Mouse (Mus musculus): ENCODE data around the gene Gpr146. TPM values are rescaled to one million over a fixed set of nuclear protein-coding genes. Genes with fewer than 3 reads are reported as not detected.
A peak's percentile ranks its signal among the peaks of the same experiment; 100 is the strongest.

The Gpr146 gene
- polyA plus RNA-seq, 1 experiment from 2014 or later, result 22.7 TPM

- DNase-seq (ENCODE audit: low spot score) (no peak), ATAC-seq (no peak)
- no peak overlapping the region for H3K4me3 ChIP-seq (ENCODE audit: low read depth, low read length)
- H3K27me3 ChIP-seq (replicated peaks; ENCODE audit: insufficient read depth, low read length), result no peaks in the 10 kb centered on the region
- H3K9me3 ChIP-seq (ENCODE audit: low read length), result no peaks in the 10 kb centered on the region
- peaks cover 1% of the 10 kb centered on the region; the same call in 1 of the 2 replicates for H3K4me1 ChIP-seq (ENCODE audit: insufficient read depth, low read depth, low read length)
- H3K9ac ChIP-seq (replicated peaks; ENCODE audit: low read depth), result no peak overlapping the region
- no peaks in the 10 kb centered on the region for H3K36me3 ChIP-seq (ENCODE audit: insufficient read depth, low read length)
- TF ChIP-seq CTCF (IDR thresholded peaks at IDR 0.05), result no peak
- no peak for TF ChIP-seq EP300 (IDR thresholded peaks at IDR 0.05)
- H3K4me2 ChIP-seq (replicated peaks; ENCODE audit: low read depth, low read length), result no peak overlapping the region
- no peak overlapping the region for H3K27ac ChIP-seq (ENCODE audit: low read length)
- WGBS, result 91% methylated on average over 4 of the region's 4 CpGs
Observed at GRCm38 (mm10) chr5:139413545-139413944, 36.0 kb downstream of the Gpr146 start.

- H3K4me3 ChIP-seq (ENCODE audit: low read depth, low read length), result no peak overlapping the region
- peaks cover 5% of the 10 kb centered on the region; the same call in 1 of the 2 replicates for H3K4me1 ChIP-seq (ENCODE audit: insufficient read depth, low read depth, low read length)
- no peak for DNase-seq (ENCODE audit: low spot score)
- WGBS, result 84% methylated on average over 5 of the region's 5 CpGs
- no peaks in the 10 kb centered on the region for H3K27me3 ChIP-seq (replicated peaks; ENCODE audit: insufficient read depth, low read length)
- TF ChIP-seq EP300 (IDR thresholded peaks at IDR 0.05) (no peak), CTCF (IDR thresholded peaks at IDR 0.05) (no peak)
- no peak overlapping the region for H3K9ac ChIP-seq (replicated peaks; ENCODE audit: low read depth)
- no peaks in the 10 kb centered on the region for H3K9me3 ChIP-seq (ENCODE audit: low read length)
- H3K4me2 ChIP-seq (replicated peaks; ENCODE audit: low read depth, low read length), result no peak overlapping the region
- H3K36me3 ChIP-seq (ENCODE audit: insufficient read depth, low read length), result no peaks in the 10 kb centered on the region
- ATAC-seq, result no peak
- H3K27ac ChIP-seq (ENCODE audit: low read length), result no peak overlapping the region
Observed at GRCm38 (mm10) chr5:139415001-139415400, 37.5 kb downstream of the Gpr146 start.

GRCm38 (mm10) chr5:139416942-139417341 lies 39.4 kb downstream of the Gpr146 start:
- DNase-seq (ENCODE audit: low spot score) (no peak), ATAC-seq (no peak)
- Histone ChIP-seq H3K27me3 (replicated peaks; ENCODE audit: insufficient read depth, low read length) (no peaks in the 10 kb centered on the region), H3K27ac (ENCODE audit: low read length) (no peak overlapping the region), H3K9ac (replicated peaks; ENCODE audit: low read depth) (no peak overlapping the region), H3K9me3 (ENCODE audit: low read length) (no peaks in the 10 kb centered on the region), H3K4me1 (ENCODE audit: insufficient read depth, low read depth, low read length) (peaks cover 5% of the 10 kb centered on the region; the same call in 1 of the 2 replicates), H3K4me2 (replicated peaks; ENCODE audit: low read depth, low read length) (no peak overlapping the region), H3K4me3 (ENCODE audit: low read depth, low read length) (no peak overlapping the region), H3K36me3 (ENCODE audit: insufficient read depth, low read length) (no peaks in the 10 kb centered on the region)
- TF ChIP-seq EP300 (IDR thresholded peaks at IDR 0.05), result no peak
- peak; percentile 59 for TF ChIP-seq CTCF (IDR thresholded peaks at IDR 0.05)
- WGBS, result 92% methylated on average over 4 of the region's 4 CpGs

- no peak for DNase-seq (ENCODE audit: low spot score)
- no peaks in the 10 kb centered on the region for H3K36me3 ChIP-seq (ENCODE audit: insufficient read depth, low read length)
Observed at GRCm38 (mm10) chr5:139417480-139417879, 40.0 kb downstream of the Gpr146 start.

GRCm38 (mm10) chr5:139418110-139418509 lies 40.6 kb downstream of the Gpr146 start:
- Histone ChIP-seq H3K4me2 (replicated peaks; ENCODE audit: low read depth, low read length) (no peak overlapping the region), H3K4me3 (ENCODE audit: low read depth, low read length) (no peak overlapping the region), H3K27ac (ENCODE audit: low read length) (no peak overlapping the region), H3K36me3 (ENCODE audit: insufficient read depth, low read length) (no peaks in the 10 kb centered on the region), H3K9ac (replicated peaks; ENCODE audit: low read depth) (no peak overlapping the region), H3K27me3 (replicated peaks; ENCODE audit: insufficient read depth, low read length) (no peaks in the 10 kb centered on the region), H3K9me3 (ENCODE audit: low read length) (no peaks in the 10 kb centered on the region), H3K4me1 (ENCODE audit: insufficient read depth, low read depth, low read length) (peaks cover 5% of the 10 kb centered on the region; the same call in 1 of the 2 replicates)
- TF ChIP-seq EP300 (IDR thresholded peaks at IDR 0.05) (no peak), CTCF (IDR thresholded peaks at IDR 0.05) (no peak)
- whole genome bisulfite sequencing, result 44% methylated on average over 2 of the region's 2 CpGs
- DNase-seq (ENCODE audit: low spot score) (no peak), ATAC-seq (no peak)

More at GRCm38 (mm10) chr5:139417480-139417879, 40.0 kb downstream of the Gpr146 start:
- WGBS, result 89% methylated on average over 3 of the region's 3 CpGs
- H3K4me3 ChIP-seq (ENCODE audit: low read depth, low read length), result no peak overlapping the region
- no peak overlapping the region for H3K9ac ChIP-seq (replicated peaks; ENCODE audit: low read depth)
- no peak overlapping the region for H3K4me2 ChIP-seq (replicated peaks; ENCODE audit: low read depth, low read length)
- H3K9me3 ChIP-seq (ENCODE audit: low read length), result no peaks in the 10 kb centered on the region
- H3K27me3 ChIP-seq (replicated peaks; ENCODE audit: insufficient read depth, low read length), result no peaks in the 10 kb centered on the region
- H3K4me1 ChIP-seq (ENCODE audit: insufficient read depth, low read depth, low read length), result peaks cover 5% of the 10 kb centered on the region; the same call in 1 of the 2 replicates
- TF ChIP-seq EP300 (IDR thresholded peaks at IDR 0.05) (no peak), CTCF (IDR thresholded peaks at IDR 0.05) (peak; percentile 45)
- no peak for ATAC-seq
- H3K27ac ChIP-seq (ENCODE audit: low read length), result no peak overlapping the region

GRCm38 (mm10) chr5:139418633-139419032 lies 41.1 kb downstream of the Gpr146 start:
- Histone ChIP-seq H3K9me3 (ENCODE audit: low read length) (no peaks in the 10 kb centered on the region), H3K4me2 (replicated peaks; ENCODE audit: low read depth, low read length) (no peak overlapping the region), H3K4me1 (ENCODE audit: insufficient read depth, low read depth, low read length) (peaks cover 5% of the 10 kb centered on the region; the same call in 1 of the 2 replicates), H3K36me3 (ENCODE audit: insufficient read depth, low read length) (no peaks in the 10 kb centered on the region), H3K9ac (replicated peaks; ENCODE audit: low read depth) (no peak overlapping the region), H3K27me3 (replicated peaks; ENCODE audit: insufficient read depth, low read length) (no peaks in the 10 kb centered on the region), H3K4me3 (ENCODE audit: low read depth, low read length) (no peak overlapping the region), H3K27ac (ENCODE audit: low read length) (no peak overlapping the region)
- 12% methylated on average over 3 of the region's 3 CpGs for WGBS
- DNase-seq (ENCODE audit: low spot score) (peak; percentile 25), ATAC-seq (peak; percentile 30)
- no peak for TF ChIP-seq CTCF (IDR thresholded peaks at IDR 0.05)
- no peak for TF ChIP-seq EP300 (IDR thresholded peaks at IDR 0.05)

Measured in lung, postnatal 0 days (tissue).